Mouse (Mus musculus): ENCODE results near the gene Atp13a2.

Atp13a2 gene

GRCm38 (mm10) chr4:140962207-140962909 is 24.3 kb upstream of the Atp13a2 start:
- no peak for DNase-seq

DNA sequence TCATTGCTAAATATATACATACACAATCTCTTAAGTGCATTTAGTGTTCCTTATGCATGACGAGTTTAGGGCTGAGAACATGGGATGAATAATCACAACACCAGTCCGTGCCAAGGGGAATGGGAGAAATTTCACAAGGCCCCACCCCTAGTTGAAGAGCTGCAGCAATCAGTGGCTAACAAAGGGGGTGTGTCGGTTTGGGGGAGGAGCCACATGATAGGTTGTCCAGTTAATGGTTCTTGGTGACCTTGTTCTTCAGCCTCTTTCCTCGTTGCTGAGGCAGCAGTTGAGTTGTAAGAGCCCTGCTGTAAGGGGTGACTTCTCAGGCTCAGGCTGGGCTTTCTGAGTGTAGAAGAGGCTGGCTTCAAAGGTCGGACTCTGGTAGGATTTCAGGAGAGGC is 23.7 kb upstream of the Atp13a2 start:
- DNase-seq = peak; percentile 80

GRCm38 (mm10) chr4:140963941-140964597 is 22.6 kb upstream of the Atp13a2 start:
- peak; percentile 47 for DNase-seq

DNA sequence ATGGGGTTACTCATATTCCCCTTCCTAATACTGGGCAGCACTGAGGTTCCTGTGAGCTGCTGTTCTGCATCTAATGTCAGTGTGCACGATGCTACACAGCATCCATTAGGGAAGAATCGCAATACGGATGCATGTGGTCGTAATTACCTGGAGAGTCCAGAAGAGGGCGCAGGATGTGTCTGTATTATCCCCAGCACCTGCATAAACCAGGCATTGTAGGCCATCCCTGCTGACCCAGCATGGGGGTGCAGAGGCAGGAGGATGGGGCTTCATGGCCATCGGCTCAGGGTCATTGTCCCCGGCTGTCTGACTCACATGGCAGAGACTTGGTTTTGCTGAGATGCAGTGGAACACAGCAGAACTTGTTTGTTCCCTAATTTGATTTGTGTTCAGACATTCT is 22.1 kb upstream of the Atp13a2 start:
- peak; percentile 85 for DNase-seq

GRCm38 (mm10) chr4:140967386-140968159 is 19.1 kb upstream of the Atp13a2 start:
- no peak for DNase-seq

DNA sequence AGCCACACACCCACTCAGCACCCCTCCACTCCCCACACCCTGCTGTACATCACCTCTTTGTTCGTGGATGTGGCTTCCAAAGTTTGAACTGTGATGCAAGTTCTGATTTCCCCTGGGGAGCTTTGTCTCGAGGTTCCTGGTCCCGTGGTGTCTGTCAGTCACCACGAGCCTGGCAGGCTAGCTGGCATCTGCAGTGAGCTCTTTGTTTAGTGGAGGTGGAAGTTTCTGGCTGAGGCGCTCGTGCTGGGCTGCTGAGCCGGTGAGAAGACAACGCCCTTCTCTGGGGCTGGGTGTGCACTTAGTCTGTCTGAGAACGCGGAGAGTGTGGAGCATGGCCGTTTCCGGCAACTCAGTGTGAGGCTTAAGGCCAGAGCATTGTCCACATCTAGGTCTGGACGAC is 15.0 kb upstream of the Atp13a2 start:
- DNase-seq = no peak

DNA sequence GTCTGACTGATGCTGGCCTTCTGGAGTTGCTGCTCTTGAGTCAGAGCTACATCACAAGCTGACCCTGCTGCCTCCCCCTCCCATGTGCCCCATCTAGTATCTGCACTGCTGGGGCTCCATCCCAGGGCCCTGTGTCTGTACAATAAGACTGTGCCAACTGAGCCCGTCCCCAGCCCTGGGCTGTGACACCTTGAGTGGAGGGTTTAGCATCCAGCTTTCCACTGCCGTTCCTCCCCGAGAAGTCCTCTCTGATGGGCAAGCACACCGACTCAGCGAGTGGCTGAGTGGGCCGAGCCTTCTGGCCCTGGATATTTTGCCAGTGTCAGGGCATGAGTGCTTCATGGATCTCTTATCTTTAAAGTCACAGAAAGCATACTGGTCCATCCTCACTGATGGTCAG is 12.3 kb upstream of the Atp13a2 start:
- DNase-seq = no peak

DNA sequence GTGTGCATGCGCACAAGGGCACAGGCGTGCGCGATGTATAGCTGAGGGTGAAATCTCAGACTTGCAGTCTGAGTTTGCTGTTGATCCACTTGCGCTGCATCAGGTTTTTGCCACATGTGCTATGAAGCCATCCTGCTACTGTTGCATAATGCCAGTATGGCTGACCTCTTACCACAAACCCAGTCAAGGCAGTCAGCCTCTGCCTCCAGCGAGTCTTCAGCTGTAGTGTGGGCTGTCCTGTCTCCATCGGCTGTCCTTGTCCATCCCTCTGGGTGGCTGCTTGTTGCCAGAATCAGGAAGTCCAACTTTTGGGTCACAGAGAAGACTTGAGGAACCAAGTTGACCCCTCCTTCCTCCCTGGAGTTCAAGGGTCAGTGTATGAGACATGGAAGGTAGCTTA is 11.3 kb upstream of the Atp13a2 start:
- DNase-seq = no peak

GRCm38 (mm10) chr4:140977278-140977677 is 9.4 kb upstream of the Atp13a2 start:
- DNase-seq = no peak

DNA sequence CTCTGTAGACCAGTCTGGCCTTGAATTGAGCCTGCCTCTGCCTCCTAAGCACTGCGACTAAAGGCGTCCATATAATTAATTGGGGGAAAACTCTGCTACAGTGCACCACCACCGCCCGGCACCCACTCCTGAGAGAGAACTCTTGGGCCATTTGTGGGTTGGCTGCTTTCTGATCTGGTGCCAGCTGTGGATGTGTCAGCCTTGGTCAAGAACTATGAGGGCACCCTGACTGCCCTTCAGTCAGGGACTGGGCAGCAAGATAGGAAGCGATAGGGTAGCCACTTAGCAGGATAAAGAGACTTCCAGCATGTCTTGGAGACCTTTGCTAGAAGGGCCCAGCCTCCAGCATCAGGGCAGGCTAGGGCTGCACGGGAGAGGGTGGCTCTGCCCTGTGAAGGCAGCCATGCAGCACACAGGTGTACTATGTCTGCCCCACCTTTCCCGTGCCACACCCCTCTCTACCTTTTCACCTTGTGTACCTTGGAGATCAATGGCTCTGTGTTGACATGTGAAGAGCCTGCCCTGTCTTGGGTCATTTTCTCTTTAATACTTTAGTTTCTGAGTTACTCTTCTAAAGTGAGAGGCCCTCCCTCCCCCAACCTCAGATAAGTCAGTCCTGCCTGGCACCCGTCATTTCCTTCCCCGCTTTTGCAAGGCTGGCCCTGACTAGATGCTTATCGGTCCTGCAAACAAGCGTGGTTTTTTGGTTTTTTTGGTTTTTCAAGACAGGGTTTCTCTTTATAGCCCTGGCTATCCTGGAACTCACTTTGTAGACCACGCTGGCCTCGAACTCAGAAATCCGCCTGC is 8.6 kb upstream of the Atp13a2 start:
- no peak for DNase-seq

- DNase-seq = no peak
These were observed 5.1 kb upstream of the Atp13a2 start for GRCm38 (mm10) chr4:140981605-140982004.

DNA sequence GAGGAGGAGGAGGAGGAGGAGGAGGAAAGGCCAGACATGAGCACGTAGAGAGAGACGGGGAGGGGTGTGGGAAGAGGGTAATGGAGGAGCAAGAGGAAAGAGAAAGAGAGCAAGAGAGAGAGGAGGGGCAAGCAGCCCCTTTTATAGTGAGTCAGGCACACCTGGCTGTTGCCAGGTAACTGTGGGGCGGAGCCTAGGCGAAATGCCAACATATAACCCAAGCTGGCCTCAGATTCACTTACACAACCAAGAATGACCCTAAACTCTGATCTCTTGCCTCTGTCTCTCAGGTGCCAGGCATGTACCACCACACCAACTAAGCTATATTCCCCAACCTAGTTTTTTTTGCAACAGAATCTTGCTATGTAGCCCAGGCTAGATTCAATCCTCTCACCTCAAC is 3.9 kb upstream of the Atp13a2 start:
- DNase-seq = no peak

DNA sequence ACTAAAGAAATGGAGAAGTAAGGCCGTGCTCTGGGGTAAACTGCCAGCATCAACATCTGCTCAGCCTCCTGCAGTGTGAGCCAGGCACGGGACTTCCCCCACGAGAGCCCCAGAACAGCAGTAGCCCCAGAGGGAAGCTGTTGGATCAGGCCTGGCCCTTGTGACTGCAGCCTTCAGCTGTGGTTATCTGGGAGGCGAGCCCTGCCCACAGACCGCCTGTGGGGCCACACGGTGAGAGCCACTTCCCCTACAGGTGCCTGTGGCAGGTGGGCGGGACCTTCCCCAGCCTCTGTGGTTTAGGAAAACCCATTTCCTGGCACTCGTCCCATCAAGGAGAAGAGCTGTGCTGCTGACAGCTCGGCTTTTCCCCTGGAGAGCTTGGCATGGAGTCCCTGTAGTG is 3.2 kb upstream of the Atp13a2 start:
- peak; percentile 66 for DNase-seq

- no peak for DNase-seq
These were observed 2.1 kb upstream of the Atp13a2 start for GRCm38 (mm10) chr4:140984544-140984943.

DNA sequence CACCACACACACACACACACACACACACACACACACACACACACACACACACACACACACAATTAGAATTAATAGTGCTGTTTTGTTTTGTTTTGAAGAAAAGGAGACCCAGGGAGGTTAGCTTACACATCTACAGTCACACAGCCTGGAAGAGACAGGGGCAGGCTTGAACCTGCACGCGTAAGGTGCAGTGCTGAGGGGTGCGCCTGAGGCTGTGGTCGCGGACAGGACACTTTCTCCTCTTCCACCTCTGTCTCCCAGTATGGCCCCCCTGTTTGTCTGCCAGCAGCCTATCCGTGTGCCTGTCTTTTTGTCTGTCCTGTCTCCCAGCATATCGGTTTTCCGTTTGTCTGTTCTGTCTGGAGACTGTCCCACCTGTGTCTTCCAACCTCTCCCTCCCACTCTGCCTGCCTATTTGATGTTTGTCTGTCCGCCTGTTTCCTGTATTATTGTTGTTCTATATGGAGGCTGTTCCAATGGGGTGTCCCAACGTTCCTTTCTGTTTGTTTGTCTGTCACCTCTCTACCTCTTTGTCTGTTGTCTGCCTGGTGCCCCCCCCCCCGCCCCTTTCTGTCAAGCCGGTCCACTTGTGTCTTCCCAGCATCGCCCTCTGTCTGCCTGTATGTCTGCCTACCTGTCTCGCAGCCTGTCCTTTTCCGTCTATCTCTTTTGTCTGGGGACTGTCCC is 506 bp upstream of the Atp13a2 start:
- DNase-seq = no peak

DNA sequence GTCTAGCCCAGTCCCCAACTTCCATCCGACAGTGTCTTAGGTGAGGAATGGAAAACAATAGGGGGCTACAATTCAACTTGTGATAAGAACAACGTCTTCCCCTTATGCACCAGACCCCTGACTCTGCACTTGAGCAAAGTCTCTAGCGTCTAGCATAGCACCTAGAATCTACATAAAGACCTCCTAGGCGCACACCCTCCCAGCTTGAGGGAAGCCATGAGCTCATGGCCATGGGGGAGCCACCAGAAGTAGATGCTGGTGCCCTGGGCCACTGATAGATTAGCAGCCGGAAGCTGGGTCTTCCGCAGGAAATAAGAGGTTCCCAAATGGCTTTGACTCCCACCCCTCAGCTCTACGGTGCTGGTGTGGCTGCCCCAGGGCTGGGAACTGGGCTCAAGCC is 803 bp downstream of the Atp13a2 start:
- DNase-seq = peak; percentile 40

GRCm38 (mm10) chr4:140988706-140989290 is 2.1 kb downstream of the Atp13a2 start:
- peak; percentile 48 for DNase-seq

DNA sequence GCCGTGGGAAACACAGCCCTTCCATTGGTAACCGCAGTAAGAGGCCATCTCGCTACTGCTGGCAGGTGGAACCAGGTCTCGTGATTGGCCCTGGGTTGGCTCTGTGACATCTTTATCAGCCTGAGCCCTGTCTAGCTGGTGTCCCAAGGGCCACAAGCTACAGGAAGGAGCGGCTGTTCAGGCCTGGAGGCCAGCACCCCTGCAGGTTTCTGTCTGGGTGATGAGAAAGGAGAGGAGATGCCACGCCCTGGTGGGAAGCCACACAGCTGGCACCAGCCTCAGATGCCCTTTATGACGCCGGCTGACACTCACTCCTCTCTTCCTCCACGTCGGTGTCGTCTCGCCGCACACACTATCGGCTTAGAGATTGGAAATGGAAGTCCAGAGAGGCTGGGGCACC is 2.8 kb downstream of the Atp13a2 start:
- DNase-seq = no peak

DNA sequence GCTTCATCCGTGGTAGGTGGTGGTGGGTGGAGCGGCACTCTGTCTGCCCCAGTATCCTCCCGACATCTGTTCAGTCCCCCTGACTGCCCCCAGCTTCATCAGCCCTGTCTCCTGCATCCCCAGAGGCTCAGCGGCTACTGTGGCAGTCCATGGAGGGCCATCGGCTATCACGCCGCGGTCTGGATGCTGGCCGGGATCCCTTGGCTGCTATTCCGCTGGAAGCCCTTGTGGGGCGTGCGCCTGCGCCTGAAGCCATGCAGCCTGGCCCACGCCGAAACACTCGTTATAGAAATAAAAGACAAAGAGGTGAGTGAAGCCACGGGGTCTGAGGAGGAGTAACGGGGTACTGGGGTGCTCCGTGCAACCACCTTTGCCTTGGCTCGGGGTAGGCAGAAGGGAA is 5.5 kb downstream of the Atp13a2 start:
- DNase-seq = no peak

- DNase-seq = no peak
These were observed 7.2 kb downstream of the Atp13a2 start for GRCm38 (mm10) chr4:140993846-140994245.

- DNase-seq = no peak
These were observed 9.1 kb downstream of the Atp13a2 start for GRCm38 (mm10) chr4:140995811-140996210.

GRCm38 (mm10) chr4:140996812-140997211 is 10.1 kb downstream of the Atp13a2 start:
- no peak for DNase-seq

Measured in lung, postnatal 10 days (tissue).